Mouse (Mus musculus): ENCODE measurements at regions not wholly inside any gene's neighbourhood (a gene's known extent, or its start where the extent isn't known, plus 50 kb on each side); places are given as distances from the start of the nearest gene placed in this dataset.

DNA sequence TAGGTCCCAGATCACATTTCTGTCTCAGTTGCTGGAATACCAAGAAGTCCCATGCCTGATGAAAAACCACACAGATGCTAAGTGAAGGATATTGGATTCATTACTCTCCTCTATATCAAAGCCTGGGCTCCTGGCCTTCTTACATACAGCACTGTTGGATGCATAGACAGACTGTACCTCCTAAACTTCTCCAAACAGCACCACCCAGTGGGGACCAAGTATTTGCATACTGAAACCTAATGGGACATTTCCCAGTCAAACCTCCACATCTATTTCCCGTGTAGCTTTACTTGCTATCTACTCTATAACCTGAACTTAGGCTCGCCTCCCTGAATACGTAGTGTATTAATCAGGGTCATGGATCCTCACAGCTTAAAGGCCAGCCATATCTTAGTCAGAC is 180.3 kb upstream of the Lmcd1 start:
- intact Hi-C loops (cut with DNase I), result no loop called here
- DNase-seq, result no peak

DNA sequence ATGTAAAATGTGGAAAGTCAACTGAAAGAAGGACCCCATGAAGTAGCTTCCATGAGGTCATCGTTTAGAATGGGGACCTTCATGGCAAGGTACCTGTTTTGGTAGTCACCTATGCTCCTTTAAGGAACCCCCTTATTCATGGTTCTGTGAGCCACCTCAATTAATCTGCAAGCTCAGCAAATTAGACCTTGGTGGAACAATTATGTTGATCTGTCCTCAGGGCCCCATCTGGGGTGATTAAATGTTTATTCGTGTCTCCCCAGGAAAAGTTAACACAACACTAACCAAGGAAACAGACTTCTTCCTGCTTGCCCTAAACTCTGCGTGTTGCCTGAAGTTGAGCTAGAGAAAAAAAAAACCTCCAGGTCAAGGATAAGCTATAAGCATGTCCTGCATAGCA is 175.9 kb upstream of the Lmcd1 start:
- DNase-seq, result no peak
- intact Hi-C loops (cut with DNase I), result no loop called here

DNA sequence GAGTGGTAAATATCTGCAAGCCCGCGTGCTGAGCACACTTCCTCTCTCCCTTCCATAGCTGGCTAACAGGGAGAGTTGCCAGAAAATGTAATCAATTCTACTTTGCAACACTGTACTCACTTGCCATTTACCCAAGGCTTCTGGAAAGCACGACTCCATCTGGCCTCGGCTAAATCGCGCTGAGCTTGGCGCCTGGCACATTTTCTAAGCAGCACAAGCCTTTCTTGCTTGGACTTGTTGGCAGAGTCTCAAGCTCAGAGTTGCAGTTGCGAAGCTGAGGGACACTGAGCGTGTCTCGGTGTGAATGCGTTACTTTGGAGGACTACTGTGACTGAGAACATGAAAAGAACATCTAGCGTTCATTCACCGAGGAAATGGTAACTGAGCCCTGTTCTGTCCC is 164.9 kb upstream of the Lmcd1 start:
- DNase-seq, result no peak
- intact Hi-C loops (cut with DNase I), result no loop called here

DNA sequence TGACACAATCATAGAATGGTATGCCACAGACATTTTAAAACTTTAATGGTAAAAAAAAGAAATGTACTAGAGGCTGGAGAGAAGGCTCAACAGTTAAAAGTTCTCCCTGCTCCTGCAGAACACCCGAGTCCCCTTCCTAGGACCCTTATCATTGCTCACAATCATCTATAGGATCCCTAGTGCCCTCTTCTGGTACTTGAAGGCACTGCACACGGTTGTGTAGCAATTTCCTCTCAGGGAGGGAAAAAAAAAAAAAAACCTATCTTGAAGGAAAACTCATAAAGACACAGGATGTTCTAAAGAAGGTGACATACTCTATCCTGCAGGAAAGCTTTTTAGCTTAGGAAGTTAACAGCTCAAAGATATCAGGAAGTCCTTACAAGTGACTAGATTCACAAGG is 154.4 kb upstream of the Lmcd1 start:
- intact Hi-C loops (cut with DNase I), result no loop called here
- DNase-seq, result no peak

DNA sequence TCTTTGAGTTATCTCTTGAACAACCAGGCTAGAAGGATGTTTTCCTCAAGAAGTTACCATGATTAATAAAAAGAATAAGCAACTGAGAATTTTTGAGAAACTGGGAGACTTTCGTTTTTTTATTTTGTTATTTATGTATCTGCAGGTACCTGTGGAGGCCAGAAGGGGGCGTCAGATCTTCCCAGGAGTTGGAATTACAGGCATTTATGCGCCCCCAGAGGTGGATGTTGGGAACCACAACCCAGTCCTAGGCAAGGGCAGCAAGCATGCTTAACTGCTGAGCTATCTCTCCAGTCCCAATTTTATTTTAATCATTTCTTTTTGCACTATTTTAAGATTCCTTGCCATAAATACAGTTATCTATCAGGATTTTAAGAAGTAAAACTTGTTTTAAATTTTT is 140.0 kb upstream of the Lmcd1 start:
- intact Hi-C loops (cut with DNase I), result no loop called here
- DNase-seq, result peak in 1 of 2 experiments; percentile 15

DNA sequence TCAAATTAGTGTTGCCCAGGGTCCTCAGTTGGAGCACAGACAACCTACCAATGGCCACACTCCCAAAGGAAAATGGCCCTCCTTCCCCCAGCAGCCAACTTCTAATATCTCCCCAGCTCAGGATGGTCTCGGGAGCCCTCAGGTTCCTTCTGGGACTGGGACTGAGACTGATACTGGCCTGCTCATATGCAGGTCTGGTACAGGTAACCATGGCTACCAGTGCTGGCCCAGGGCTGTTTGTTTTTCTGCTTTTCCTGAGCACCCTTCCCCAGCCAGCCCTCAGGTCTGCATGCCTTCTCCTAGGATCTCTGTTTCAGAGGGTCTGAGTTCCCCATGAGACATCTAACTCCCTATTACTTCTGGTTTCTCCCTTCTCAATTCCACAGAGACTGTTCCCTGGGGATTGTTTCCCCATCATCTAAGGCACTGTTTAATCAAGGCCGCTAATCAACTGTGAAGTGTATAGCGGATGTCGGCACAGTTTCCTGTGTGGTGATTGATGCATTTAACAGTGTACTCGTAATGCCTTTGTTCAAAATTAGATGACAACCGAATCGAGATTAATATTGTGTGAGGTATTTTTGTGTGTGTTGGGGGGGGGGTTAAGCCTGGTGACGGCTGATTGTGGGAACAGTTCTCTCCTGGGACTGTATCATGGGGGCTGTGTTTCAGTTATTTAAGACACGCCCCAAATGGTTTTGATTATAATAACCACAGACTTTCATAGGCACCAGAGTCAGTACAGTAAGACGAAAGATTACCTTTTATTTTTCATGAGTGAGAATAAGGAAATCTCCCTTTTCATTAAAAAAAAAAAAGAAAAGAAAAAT is 120.8 kb upstream of the Lmcd1 start:
- no peak for DNase-seq
- intact Hi-C loops (cut with DNase I), result no loop called here

DNA sequence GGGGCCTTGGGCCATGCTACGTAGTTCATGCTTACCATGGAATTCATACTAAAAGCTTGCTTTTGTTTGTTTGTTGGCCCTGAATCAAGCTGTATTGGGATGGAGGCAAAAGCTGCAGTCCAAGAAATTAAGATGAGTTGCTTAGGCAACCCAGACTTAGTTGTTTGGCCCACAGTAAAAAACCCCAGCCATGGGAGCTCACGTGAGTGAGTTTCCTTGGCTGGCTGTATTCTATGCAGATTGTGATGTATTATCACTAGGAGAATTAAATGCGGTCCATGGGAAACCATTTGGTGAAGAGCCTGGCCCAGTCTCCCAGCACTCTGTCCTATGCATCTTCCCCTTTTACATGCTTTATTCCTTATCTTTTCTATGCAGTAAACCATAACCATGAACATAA is 106.1 kb upstream of the Lmcd1 start:
- no peak for DNase-seq
- intact Hi-C loops (cut with DNase I), result no loop called here

DNA sequence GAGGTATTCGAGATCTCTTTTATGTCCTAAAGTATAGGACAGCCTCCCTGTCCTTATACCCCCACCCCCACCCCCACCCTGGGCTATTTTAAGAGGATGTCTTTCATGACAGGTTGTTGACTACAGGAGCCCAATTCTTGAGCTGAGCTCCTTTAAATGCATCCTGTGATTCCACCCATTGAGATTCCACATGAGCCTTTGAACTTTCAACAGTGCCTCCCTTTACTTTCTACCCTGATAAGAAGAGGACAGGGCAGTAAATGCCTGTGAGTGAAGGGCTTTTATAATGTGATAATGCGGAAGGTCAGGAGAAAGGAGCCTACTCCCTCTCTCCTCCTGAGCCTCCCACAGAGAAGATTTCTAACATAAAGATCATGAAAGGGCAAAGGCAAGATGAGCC is 97.2 kb upstream of the Lmcd1 start:
- DNase-seq, result no peak
- intact Hi-C loops (cut with DNase I), result no loop called here

DNA sequence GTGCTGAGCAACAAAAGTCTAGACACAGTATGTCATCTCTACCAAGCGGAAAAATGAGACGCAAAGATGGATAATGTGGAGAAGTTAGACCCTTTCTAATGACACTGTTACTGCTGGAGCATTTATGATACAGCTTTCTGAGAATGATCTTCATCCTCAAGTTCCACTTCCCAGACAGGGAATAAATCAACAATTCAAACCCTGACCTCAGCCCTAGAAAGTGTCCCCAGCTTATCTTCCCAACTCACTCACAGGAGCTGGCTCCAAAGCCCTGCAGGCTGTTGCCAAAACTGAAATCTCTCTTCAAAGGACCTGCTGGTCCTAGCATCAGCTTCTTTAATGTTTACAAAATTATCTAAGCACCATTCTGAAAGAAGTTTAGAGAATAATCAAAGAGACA is 85.9 kb upstream of the Lmcd1 start:
- intact Hi-C loops (cut with DNase I), result no loop called here
- no peak for DNase-seq

DNA sequence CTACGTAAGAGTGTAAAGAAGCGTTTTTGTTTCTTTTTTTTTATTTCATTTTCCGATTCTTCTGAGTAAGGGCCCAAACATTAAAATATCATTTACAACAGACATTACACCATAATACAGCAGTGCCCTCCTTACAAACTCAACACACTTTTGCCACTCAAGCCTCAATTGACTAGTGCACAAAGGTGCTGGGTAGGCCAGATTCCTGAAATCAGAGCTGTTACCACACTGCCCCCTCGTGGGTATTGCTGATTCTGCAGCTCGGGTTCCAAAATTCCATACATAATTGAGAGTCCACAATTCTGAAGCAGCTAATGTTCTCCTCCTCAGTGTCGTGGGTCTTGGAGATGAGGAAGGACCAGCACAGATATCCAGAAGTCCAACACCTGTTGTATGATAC is 82.5 kb upstream of the Lmcd1 start:
- DNase-seq, result peak; percentile 29 to 35
- intact Hi-C loops (cut with DNase I), result no loop called here

DNA sequence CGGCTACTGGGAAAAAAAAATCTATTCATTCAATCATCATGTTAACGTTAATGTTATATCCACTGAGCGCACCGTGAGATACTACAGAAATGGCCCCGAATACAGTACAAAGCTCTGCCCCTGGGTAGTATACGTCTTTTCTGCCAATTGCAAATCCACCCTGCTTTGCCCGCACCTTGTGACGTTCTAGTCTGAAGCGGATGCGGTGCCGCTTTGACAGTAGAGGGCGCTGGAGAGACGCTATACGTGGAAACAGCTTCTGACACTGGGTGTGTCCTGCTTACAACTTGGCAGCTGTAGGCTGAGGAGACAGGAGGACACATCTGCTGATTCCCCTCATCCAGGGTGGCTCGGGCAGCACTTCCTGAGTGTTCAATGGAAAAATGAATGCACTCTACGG is 76.1 kb upstream of the Lmcd1 start:
- DNase-seq, result peak; percentile 55 to 71
- intact Hi-C loops (cut with DNase I), result no loop called here

DNA sequence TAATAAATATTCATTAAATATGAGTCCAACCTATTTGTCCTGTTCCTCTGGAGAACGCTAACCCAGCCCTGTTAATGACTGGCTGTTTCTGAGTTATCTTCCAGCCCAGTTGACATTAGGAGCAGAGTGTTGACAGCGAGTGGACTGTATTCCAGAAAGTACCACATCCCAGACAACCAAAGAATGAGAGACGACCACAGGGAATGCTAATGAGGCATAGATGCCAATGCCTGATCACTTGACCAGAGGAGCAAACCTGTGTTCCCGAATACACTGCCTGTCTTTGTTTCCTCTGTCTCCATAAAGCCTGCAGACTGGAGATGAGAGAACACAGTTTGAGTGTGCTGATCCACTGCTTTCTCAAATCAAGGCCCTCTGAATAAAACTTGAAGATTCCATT is 74.3 kb upstream of the Lmcd1 start:
- intact Hi-C loops (cut with DNase I), result no loop called here
- no peak for DNase-seq

DNA sequence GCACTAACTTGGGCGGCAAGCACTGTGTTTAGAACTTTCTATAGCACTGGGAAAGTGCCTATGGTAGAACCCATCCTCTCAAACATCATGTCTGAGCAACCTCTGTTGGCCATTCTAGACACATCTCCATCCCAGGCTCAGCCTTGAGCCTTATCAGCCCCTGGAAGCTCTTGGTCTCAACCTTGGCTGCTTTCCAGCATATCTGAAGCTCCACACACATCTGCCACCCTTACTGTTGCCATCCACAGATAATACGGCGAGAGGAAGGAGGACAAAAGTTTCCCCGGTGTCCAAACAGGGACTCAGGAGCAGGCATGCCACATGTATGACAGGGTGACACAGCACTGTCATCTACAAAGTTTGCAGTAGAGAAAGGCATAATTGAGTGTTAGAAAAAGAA is 71.4 kb upstream of the Lmcd1 start:
- intact Hi-C loops (cut with DNase I), result no loop called here
- DNase-seq, result no peak

DNA sequence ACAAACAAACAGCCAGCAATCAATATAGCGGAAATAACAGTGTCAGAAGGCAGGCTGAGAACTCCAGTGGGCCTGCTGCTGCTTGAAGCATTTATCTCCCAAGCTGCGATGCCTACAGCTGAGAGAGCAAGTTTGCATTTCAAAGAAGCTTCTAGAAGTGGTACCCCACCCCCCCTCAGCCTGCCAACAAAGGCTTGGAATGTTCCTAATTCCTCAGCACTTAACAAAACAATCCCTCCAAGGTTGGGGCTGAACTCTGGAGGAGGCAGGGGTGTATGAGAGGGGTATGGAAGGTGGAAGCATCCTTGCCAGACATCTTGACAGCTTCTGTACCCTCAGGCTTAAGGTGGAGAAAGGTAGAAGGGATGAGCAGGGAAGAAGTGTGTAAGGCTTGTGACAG is 70.2 kb upstream of the Lmcd1 start:
- intact Hi-C loops (cut with DNase I), result no loop called here

DNA sequence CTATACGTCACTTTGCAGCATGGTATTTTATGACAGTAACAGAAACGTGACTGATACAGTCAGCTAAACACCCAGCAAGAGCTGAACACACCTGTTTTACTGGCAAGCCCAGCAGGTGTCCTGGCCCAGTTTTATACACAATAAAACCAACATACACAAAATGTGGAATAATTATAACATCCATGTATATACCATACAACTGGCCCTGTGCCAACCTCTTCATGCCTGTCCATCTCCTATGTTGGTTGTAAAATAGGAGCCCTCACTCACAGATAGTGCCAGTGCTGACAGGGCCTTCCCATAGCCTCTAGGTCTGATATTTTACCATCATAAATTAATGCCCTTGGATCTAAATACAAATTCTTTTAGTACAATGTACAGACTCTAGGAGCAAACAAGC is 68.6 kb upstream of the Lmcd1 start:
- DNase-seq, result no peak
- intact Hi-C loops (cut with DNase I), result loop anchor here (5.0 kb wide), 1 partner anchor 282 kb away; the partner anchor contains the start of gene Oxtr

More for the DNA sequence above, 70.2 kb upstream of the Lmcd1 start:
- DNase-seq, result no peak

DNA sequence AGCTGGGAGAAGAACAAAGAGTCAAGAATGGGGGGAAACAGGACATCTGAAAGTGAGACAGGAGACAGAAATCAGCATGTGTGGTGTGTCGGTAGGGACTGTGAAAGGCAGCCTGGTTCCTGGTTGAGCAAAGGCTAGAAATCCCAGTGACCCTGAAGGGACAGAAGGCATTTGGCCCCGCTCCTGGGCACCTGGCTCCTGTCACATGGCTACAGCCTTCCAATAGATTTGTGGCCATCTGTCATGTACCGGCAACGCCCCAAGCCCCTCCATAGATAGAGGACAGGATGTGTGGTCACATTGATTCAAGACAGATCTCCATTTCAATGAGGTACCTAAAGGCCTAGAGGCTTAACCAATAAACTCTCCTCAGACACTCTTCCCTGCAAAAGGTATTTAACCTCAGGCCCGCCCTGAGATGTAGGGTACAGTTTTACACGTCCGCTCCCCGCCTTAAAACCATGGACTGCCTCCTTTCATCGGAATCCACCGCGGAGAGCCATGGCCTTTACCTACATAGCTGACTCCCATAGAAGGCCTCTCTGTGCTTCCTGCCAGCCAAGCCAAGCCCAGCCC is 68.0 kb upstream of the Lmcd1 start:
- no peak for DNase-seq
- intact Hi-C loops (cut with DNase I), result loop anchor here (5.0 kb wide), 1 partner anchor 282 kb away; the partner anchor contains the start of gene Oxtr

DNA sequence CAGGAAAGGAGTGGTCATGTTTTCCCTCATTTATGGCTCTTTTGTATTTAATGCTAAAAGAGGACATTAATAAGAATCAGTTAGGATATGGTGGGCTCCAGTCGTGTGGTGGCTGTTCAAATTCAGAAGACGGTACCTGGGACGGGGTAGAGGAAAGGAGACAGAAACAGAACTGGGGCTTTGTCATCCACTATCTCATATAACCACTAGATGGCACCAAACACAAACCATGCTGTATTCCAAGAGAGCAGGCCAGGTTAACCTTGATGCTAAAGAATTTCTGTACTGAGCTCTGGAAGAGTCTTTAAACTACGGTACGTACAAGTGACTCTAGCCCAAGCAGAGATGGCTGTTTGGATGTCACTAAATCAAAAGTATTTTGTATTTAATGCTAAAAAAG is 66.3 kb upstream of the Lmcd1 start:
- no peak for DNase-seq
- intact Hi-C loops (cut with DNase I), result loop anchor here (1.0 to 5.0 kb wide), 2 partner anchors 152 to 280 kb away; partner anchors contain the start of gene Oxtr

DNA sequence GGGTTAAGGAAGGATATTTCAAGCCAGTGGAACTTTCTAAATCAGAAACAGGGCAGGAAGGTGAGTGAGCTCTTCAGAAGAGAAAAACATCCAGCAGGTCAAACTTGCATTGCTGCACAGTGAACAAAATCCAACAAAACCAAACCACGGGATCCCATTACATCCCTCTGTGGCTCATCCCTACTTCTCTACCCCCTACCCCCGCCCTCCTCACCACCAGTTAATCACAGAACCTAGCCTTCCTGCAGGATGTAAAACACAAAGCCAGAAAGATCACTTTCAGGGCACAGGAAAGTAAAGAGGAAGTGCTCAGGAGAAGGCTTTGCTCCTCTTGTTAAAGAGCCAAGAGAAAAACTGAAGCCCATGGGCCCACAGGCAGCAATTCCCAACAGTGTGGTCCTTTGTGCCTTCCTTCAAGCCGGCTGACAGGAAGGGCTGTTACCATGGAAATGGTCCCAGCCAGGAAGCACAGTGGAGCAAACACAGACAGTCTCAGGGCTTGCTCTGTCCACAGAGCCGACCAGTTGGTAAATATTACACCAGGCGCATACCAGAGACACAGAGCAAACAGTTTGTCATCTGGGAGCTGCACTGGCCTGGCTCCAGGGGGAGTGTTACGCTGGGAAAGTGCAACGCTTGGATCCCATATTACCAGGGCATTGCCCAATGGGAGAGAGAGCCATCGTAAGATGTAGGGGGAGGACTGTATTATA is 63.2 kb upstream of the Lmcd1 start:
- peak; percentile 21 to 30 for DNase-seq
- intact Hi-C loops (cut with DNase I), result no loop called here

DNA sequence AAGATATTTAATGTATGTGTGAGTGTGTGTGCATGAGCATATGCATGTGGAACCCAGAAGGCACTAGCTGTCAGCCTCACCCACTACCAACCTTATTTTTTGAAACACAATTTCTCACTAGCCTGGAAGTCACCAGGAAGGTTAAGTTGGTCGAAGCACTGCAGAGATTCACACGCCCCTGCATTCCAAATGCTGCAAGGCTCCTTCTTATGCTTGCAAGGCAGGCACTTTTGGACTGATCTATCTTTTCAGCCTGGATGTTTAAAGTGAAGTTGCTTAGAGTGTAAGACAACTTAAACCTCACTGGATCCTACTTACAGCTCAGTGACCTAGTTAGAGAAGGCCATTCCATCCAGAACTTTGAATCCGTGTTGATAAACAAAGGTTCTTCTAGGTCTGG is 56.7 kb upstream of the Lmcd1 start:
- DNase-seq, result no peak
- intact Hi-C loops (cut with DNase I), result loop anchor here (5.0 kb wide), 1 partner anchor 55 kb away; the partner anchor contains the start of gene Lmcd1

DNA sequence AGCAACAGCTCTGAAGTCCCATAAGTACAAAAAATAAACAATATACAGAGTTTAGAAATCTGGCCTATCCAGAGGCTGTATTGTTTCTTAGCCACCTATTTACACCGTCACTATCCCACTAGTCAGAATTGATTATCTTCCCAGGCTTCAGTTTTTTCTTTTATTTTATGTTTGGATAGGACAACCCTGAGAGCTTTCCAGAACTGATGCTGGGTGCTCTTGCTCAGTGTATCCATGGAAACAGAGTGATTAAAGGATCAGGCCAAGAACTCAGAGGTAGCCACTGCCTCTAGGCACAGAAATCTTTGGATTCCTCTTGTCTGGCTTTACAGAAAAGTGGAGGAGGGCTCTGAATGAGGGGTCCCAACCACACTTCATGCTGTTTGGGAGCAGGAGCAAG is 55.3 kb upstream of the Lmcd1 start:
- no peak for DNase-seq
- intact Hi-C loops (cut with DNase I), result loop anchor here (5.0 kb wide), 1 partner anchor 54 kb away; the partner anchor contains the start of gene Lmcd1

DNA sequence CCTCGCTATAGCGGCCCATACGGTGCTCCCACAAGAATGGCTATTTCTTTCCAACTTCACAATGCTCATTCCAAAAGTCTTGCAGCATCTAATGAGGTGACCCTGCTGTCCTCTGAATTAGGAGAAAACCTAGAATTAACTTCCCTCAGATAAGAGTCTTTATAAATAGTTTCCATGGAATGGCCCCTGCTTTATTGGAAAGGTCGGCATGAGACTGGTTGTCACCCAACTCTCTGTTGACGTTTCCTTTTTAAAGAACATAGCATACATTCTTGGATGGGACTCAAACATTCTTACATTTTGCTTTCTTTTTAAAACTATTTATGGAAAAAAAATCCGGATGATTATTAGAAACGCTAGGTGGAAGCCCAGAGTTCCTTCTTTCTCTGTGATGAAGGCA is 53.9 kb upstream of the Lmcd1 start:
- DNase-seq, result no peak
- intact Hi-C loops (cut with DNase I), result loop anchor here (5.0 kb wide), 1 partner anchor 53 kb away; the partner anchor contains the start of gene Lmcd1
